Mouse (Mus musculus) bone marrow, adult 2 months (tissue): ENCODE results near the gene Fbxl16. TPM values are rescaled to one million over a fixed set of nuclear protein-coding genes. Genes with fewer than 3 reads are reported as not detected.

Experiments used
- H3K27ac ChIP-seq: fragments of 200-500 bp; 2 replicates; pipeline ENCODE4 v1.5.1; 2012; ENCODE audit warnings: low read depth, mild to moderate bottlenecking, control low read depth, inconsistent platforms, low read length; ENCODE audit not compliant: control insufficient read depth, poor library complexity, insufficient read depth
- H3K4me1 ChIP-seq: fragments of 200-500 bp; 2 replicates; pipeline ENCODE4 v1.6.1; 2011; ENCODE audit warnings: low read length; ENCODE audit not compliant: control insufficient read depth, insufficient read depth
- H3K4me3 ChIP-seq: fragments of 200-500 bp; replicated peaks from 2 replicates; pipeline ENCODE3; 2011; ENCODE audit warnings: mild to moderate bottlenecking, low read depth, low read length, control low read depth; ENCODE audit not compliant: control insufficient read depth
- CTCF ChIP-seq: fragments of 200-500 bp; IDR thresholded peaks from 2 replicates; pipeline ENCODE4 v1.5.1; 2011; ENCODE audit warnings: low read length, control low read depth; ENCODE audit not compliant: control insufficient read depth, insufficient read depth
- POLR2A ChIP-seq: fragments of 200-500 bp; IDR thresholded peaks from 2 replicates; pipeline ENCODE4 v1.6.1; 2011; ENCODE audit warnings: low read depth, mild to moderate bottlenecking, control low read depth, low read length, borderline replicate concordance; ENCODE audit not compliant: control insufficient read depth
- WGBS: fragments of 180-500 bp; shearing (Covaris S2); methylation state at CpG from one replicate; pipeline ENCODE4 v1.1.7; 2018; 5-methylcytosine and 5-hydroxymethylcytosine counted together
- polyA plus RNA-seq: library from polyadenylated mRNA; stranded (reverse); fragments of >200 nt; gene quantifications from 2 replicates; pipeline ENCODE4 v1.2.4, GENCODE M21; 2011; ENCODE audit warnings: low replicate concordance; ENCODE audit not compliant: missing spikeins, insufficient read depth, insufficient read length

The Fbxl16 gene
- polyA plus RNA-seq, 1 experiment = not detected

- under 1% methylated on average over 21 of the region's 21 CpGs for WGBS
- TF ChIP-seq CTCF = peak; percentile 44; the same call in 1 of the 2 replicates
- peak; percentile 68; the same call in 1 of the 2 replicates for TF ChIP-seq POLR2A
- Histone ChIP-seq H3K4me3 (peak within 1 kb of the TSS; percentile 78), H3K27ac (peak within 1 kb of the TSS; percentile 82), H3K4me1 (peaks cover 7% of the 10 kb centered on the region)
These were observed 35.6 kb downstream of the Fbxl16 start, which contains the start of gene Rhot2 for GRCm38 (mm10) chr17:25844396-25844901. Gene Rhot2, minus strand, starts transcription at chr17:25844851.

DNA sequence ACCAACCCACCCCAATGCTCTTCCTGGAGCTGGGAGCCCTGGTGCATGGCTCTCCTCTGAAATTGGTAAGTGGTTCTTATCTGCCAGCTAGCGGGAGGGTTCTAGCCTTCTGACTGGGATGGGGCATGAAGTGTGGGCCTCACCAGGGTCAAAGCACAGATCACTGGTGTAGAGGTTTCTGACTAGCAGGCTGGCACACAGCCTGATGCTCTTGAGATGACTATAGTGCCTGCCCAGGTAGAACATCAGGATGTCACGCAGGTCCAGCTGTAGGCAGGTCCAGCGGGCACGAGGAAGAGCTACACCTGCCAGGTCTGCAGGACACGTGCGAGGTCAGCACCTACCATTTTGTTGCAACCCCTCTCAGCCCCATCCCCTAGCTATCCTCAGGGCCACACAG, 51.3 kb downstream of the Fbxl16 start:
- 0 out of 2 replicates have a peak, but pooled peaks have one; percentile 13 for TF ChIP-seq POLR2A
- no peak for TF ChIP-seq CTCF
- H3K27ac ChIP-seq = no peak overlapping the region
- 85% methylated on average over 6 of the region's 6 CpGs for WGBS
- peaks cover 5% of the 10 kb centered on the region; the same call in 1 of the 2 replicates for H3K4me1 ChIP-seq
- H3K4me3 ChIP-seq = peak overlapping the region; percentile 80

DNA sequence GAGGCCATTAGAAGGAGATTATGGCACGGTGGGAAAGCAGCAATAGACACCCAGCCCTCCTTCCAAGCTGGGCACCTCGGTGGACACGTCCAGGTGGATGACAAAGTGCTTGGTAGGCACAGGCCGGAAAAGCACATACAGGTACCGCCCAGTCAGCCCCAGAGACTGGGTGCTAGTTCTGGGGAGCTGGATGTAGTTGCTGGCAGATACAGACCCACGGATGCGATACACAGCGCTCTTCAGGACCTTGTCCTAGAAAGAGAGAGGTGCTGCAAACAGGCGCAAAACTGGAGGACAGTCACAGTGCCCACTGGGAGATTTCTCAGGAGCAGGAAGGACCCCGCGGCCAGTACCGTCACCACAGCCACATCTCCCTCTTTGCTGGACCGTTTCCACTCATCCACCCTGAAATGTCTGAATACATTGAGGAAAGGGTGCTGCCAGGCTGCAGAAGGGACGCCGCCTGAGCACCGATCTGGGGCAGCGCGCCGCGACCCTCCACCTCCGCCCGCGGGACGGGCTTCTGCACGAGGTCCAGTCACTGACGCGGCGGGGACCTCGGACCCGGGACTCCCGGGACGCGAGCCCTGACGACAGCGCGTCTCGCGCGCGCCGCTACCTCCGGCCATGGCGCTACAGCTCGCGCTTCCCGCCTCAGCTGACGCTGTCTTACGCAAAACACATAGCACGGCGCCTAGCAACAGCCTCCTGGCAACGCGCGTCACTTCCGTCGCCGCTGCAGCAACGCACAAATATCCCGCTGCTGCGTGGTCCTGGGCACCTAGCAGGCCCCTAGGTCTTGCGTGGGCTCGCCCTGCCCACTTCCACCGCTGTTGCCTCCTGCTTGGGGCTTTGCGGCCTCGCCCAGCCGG, 52.2 kb downstream of the Fbxl16 start, which contains the start of gene Wdr90:
TSS of gene Wdr90 (minus strand) at position 670 of the 872 bp plus-strand sequence.
- Histone ChIP-seq H3K4me1 (peaks cover 5% of the 10 kb centered on the region; the same call in 1 of the 2 replicates), H3K4me3 (peak within 1 kb of the TSS; percentile 80), H3K27ac (peak within 1 kb of the TSS; percentile 56)
- 3% methylated on average over 65 of the region's 65 CpGs for WGBS
- TF ChIP-seq CTCF (peak; percentile 32; the same call in 1 of the 2 replicates), POLR2A (peak; percentile 90)

- no peak for TF ChIP-seq CTCF
- no peak for TF ChIP-seq POLR2A
- Histone ChIP-seq H3K27ac (peak overlapping the region; percentile 56), H3K4me3 (peak overlapping the region; percentile 80), H3K4me1 (peaks cover 5% of the 10 kb centered on the region; the same call in 1 of the 2 replicates)
- WGBS = 8% methylated on average over 6 of the region's 6 CpGs
These were observed 53.1 kb downstream of the Fbxl16 start for GRCm38 (mm10) chr17:25861704-25862612.

GRCm38 (mm10) chr17:25863681-25864080, 54.8 kb downstream of the Fbxl16 start:
- peaks cover 5% of the 10 kb centered on the region; the same call in 1 of the 2 replicates for H3K4me1 ChIP-seq
- TF ChIP-seq CTCF = no peak
- TF ChIP-seq POLR2A = no peak
- 91% methylated on average over 6 of the region's 6 CpGs for WGBS
- no peak overlapping the region for H3K27ac ChIP-seq
- no peak overlapping the region for H3K4me3 ChIP-seq

- WGBS = 88% methylated on average over 14 of the region's 14 CpGs
- H3K4me3 ChIP-seq = no peak overlapping the region
- no peak overlapping the region for H3K27ac ChIP-seq
- H3K4me1 ChIP-seq = peaks cover 6% of the 10 kb centered on the region; the same call in 1 of the 2 replicates
- TF ChIP-seq POLR2A (no peak), CTCF (no peak)
These were observed 55.4 kb downstream of the Fbxl16 start for GRCm38 (mm10) chr17:25864311-25864710.

DNA sequence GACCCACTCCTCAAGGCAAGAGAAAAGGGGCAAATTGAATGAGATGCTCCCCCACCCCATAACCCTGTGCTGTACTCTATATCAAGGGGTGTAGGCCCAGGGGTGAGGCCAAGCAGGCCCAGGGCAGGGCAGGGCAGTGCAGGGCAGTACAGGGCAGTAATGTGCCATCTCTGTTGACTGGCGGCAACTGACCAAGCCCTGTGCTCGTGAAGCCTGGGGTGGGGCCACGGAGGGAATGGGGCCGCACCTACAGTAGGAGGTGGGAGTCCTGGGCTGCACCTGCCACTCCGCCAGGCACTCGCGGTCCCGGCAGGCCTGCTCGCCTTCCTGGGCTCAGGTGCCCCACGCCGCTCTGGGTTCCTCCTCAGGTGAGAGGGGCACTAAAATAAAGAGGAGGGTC, 56.4 kb downstream of the Fbxl16 start:
- no peak overlapping the region for H3K27ac ChIP-seq
- no peak overlapping the region for H3K4me3 ChIP-seq
- TF ChIP-seq CTCF = no peak
- no peak for TF ChIP-seq POLR2A
- 91% methylated on average over 11 of the region's 11 CpGs for WGBS
- peaks cover 6% of the 10 kb centered on the region; the same call in 1 of the 2 replicates for H3K4me1 ChIP-seq

DNA sequence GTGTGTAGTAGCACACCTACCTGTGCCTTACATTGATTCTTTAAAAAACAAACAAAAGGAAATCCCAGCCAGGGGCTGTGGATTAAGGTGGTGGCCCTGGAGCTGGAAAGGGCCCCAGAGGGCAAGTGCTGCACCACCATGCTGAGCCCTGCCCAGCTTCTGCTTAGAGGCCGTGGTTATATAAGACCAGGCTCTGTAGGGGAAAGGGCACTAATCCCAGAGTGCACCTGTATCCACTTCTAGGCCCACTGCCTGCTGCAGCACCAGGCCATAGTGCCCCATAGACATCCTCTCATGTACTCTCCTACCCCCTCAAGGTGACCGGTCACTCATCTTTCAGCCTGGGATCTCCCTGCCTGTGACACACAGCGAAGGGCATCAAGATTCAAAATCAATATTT, 57.3 kb downstream of the Fbxl16 start:
- Histone ChIP-seq H3K4me1 (peaks cover 1% of the 10 kb centered on the region; the same call in 1 of the 2 replicates), H3K4me3 (no peak overlapping the region), H3K27ac (no peak overlapping the region)
- WGBS = 85% methylated on average over 3 of the region's 3 CpGs
- TF ChIP-seq CTCF = no peak
- TF ChIP-seq POLR2A = no peak
